Mouse (Mus musculus) Muller cell, postnatal 12 days (primary cell): ENCODE measurements around the gene Olfr981.
"Not testable (repeated sequence)": the region's sequence is repeated elsewhere in the genome, so short reads cannot be mapped to it uniquely, and the experiment has no call there.

Source experiments
- DNase-seq: peaks from one replicate; pipeline ENCODE4 v3.0.0-alpha.2; 2015; ENCODE audit errors: inconsistent ontology term

Olfr981 gene

GRCm38 (mm10) chr9:40021164-40021563, at the start of gene Olfr981:
Gene Olfr981, plus strand, starts transcription at chr9:40021464.
- DNase-seq, result no peak

- not testable (repeated sequence) for DNase-seq
Measured at GRCm38 (mm10) chr9:39976581-39977145, 44.6 kb upstream of the Olfr981 start.

DNA sequence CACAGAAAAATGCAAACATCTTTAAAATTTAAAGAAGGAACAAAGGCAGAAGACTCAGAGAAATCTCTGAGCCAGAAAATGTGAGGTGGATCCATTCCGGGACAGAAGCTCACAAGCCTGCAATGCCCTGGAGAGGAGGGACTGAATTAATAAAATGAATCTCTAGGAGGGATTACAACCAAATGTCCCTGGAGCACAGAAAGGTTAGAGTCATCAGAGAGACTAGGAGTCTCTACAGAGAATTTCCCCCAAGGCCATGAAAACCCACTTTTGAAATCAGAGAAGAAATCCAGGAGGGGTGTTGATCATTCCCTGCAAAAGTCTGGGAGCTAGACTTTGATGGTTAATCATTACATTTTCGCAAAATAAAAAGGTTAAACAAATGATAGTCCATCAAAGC, 29.5 kb upstream of the Olfr981 start, which contains the start of gene Olfr978:
Gene Olfr978 (plus strand): TSS at position 301 of the 400 bp plus-strand sequence.
- no peak for DNase-seq

DNA sequence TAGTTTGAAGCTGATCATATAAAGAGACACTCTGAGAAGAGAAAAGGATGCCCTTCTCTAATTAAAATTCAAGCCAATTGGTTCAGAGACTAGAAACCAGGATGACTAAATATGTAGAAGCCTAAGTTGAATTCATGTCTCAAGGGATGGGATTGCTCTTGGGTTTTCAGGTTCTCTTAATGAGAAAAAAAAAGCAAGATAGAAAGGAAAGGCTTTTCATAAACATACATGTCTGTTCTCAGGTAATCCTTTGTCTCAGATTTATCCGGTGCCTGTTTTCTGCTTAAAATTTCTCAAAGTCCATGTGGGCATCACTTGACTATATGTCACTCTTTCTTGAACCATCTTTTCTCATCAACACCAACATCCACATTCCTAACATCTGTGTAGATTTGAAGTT, 17.9 kb upstream of the Olfr981 start, which contains the start of gene Olfr979:
Gene Olfr979 (minus strand): TSS at position 101 of the 400 bp plus-strand sequence.
- no peak for DNase-seq

DNA sequence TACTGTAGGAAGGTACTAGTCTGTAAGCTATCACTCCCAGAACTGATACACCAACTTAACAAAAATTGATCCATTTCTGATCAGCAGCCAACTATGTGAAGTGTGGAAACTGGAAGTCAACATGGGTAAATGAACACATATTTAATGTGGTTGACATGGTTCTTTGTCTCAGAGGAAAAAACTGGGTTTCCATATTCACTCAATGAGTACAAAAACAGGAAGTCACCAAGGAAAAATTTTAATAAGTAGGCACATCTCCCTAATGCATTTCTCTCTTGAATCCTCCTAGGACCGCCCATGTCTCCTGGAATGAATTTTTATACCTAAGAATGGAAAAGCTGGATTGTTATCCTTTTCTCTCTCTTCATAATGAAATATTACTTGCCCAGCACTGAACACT, 11.8 kb upstream of the Olfr981 start, which contains the start of gene Olfr980:
Gene Olfr980 (minus strand): TSS at position 101 of the 400 bp plus-strand sequence.
- no peak for DNase-seq

DNA sequence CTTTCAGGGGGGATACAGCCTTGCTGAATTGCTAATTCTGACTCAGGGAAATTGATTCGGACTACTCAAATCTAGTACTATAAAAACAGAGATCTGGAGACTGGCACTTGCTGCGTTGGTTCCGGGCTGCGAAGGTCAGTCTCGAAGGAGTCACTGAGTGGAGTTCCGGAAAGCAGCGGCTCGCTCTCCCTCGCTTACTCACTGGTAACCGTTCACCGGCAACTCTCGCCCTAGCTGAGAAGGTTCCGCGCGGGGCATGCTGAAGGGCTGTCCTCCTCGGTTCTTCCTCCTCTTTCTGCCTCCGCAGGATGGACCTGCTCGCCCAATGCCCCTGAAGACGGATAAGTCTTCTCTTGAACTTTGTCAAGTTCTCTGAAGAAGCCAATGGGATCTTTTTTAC, 28.9 kb downstream of the Olfr981 start:
- no peak for DNase-seq

GRCm38 (mm10) chr9:40073529-40073928, 52.3 kb downstream of the Olfr981 start, which contains the start of gene Olfr982:
Gene Olfr982, plus strand, starts transcription at chr9:40073829.
- DNase-seq, result no peak
